Mouse (Mus musculus) T-helper 1 cell (primary cell): ENCODE data around the gene Kcng1.

Experiments used
- in situ Hi-C: fragments of 300-600 bp; cut with MboI, MseI; formaldehyde crosslinking; loops from one replicate; pipeline ENCODE4 v1.15.1; 2025; ENCODE audit warnings: high pct_unique_total_duplicates

The Kcng1 gene

DNA sequence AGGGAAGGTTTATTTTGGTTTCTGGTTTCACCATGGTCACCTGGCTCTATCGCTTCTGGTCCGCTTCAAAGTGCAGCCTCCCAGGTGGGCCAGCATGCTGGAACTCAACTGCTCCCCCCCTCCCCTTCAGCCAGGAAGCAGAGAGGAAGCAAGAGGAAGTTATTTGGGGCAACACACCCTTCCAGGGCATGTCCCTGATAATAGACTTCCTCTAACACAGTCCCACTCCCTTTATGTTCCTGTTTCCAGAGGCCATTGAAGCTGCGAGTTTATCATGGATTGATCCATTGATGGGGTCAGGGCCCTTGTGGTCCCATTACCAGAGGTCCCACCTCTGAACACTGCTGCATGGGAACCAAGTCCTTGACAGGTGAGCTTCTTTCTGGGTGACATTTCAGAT, 21.4 kb downstream of the Kcng1 start:
- in situ Hi-C loops, result no loop called here

DNA sequence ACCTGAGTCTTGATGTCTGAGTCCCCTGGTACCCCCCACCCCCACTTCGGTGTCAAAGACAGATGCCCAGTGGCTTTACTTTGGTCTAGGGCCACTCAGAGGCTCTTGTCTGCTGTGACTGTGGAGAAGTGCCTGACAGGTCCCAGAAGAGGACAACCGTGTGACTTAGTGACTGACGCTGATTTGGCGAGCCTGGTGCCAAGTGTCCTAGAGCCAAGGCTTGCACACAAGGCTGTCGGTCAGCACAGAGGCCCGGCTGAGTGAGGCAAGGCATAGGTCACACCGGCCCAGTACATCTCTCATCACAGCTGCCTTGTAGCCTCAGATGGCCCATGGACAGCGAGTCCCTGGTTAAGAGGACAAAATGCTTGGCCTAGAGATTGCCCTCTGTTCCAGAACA, 22.5 kb downstream of the Kcng1 start:
- in situ Hi-C loops, result loop anchor here (10.0 kb wide), 2 partner anchors 376 to 516 kb away; no protein-coding TSS in a partner anchor

DNA sequence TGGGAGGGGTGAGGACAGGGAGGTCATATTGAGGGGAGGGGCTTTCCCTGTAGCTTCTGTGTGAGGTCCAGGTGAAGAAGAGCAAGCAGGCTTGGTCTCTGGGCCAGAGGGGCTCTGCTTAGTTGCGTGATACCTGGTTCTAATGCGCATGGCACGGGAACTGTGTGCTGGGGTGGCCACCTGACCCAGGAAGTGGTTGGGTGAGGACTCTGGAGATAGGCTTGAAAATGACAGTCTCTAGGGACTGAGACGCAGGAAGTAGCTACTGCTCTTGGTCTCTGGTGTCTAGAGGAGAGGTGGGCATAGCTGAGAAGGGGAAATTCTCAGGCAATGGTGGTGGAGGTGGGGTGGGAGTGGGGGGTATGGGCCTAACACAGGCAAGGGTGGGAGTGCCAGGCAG, 24.3 kb downstream of the Kcng1 start:
- in situ Hi-C loops, result loop anchor here (10.0 kb wide), 2 partner anchors 378 to 518 kb away; no protein-coding TSS in a partner anchor

DNA sequence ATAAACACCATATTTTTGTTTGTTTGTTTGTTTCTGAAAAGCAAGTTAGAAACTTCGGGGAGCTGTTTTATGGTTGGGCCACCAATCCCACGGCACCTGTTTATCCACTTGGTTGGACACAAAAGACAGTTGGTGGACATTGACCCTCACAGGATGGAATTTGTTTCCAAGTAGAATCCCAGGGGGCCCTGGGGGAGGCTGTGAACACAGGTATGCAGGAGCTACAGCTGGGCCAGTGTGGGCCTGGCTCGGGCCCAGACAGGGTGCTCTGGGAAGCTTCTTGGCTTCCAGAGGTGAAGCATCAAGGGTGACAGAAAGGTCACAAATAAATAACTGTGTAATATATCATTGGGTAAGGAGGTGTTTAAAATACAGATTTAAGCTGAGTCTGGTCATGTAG, 25.0 kb downstream of the Kcng1 start:
- in situ Hi-C loops, result loop anchor here (10.0 kb wide), 2 partner anchors 378 to 518 kb away; no protein-coding TSS in a partner anchor

DNA sequence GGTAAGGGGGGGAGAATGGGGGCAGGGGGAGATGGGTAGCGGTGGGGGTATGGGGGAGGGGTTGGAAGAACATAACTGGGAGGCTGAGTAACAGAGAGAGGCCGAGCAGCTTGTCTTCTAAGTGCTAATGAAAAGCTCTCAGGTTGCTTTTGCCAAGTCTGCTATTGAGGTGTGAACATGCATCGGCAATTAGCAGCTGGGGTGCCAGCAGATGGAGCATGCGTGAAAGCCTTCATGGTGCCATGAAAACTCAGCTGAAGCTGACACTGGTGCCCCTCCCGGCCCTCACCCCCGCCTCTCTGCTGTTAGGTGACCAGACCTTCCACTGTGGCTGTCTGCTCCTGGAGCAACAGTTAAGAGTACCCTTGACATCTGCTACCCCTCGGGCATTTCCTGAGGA, 27.7 kb downstream of the Kcng1 start:
- in situ Hi-C loops, result loop anchor here (10.0 kb wide), 2 partner anchors 381 to 521 kb away; no protein-coding TSS in a partner anchor

DNA sequence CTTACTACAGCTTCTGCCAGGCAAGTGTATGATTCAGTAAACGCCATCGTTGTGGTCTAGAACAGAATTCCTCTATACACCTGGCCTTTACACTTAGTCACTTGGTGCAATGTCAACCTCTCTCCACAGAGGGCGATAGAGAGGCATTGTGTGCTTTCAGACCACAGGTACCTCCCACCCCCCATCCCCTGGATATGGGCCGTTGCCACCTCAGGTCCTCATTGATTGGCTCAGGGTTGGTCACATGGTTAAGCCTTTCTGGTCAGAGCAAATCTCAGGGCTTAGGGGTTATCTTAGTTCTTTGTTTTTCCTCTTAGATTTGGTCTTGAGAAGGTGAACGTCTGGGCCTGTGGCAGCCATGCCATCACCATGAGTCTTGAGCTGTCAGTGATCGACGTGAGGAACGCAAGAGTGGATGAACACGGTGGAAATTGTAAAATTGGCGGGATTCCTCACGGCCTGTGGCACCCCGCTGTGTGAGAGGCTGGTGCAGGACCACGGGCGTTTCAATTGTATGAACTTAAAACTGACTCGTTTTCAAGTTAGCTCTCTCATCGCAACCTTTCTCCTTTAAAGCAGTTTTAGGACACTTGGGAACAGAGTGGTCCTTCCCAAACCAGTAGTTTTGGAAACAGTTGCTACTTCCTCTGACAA, 28.8 kb downstream of the Kcng1 start:
- in situ Hi-C loops, result loop anchor here (10.0 kb wide), 2 partner anchors 382 to 522 kb away; no protein-coding TSS in a partner anchor

DNA sequence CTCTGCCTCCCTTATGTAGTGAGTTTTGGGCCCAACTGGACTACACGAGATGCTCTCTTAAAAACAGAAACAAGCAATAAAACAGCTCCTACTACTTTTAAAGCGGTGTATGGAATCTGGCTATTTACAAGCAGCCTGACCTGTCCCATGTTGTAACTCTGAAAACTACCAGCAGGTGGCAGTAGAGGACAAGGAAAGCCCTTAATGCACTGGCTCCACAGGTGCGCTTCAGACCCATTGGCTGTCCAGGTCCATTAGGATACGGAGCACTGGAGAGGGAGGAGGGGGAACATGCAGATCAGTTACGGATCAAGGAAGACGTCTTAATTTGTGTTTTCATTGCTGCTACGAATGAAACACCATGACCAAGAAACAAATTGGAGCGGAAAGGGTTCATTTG, 31.3 kb downstream of the Kcng1 start:
- in situ Hi-C loops, result loop anchor here (10.0 kb wide), 2 partner anchors 385 to 525 kb away; no protein-coding TSS in a partner anchor

DNA sequence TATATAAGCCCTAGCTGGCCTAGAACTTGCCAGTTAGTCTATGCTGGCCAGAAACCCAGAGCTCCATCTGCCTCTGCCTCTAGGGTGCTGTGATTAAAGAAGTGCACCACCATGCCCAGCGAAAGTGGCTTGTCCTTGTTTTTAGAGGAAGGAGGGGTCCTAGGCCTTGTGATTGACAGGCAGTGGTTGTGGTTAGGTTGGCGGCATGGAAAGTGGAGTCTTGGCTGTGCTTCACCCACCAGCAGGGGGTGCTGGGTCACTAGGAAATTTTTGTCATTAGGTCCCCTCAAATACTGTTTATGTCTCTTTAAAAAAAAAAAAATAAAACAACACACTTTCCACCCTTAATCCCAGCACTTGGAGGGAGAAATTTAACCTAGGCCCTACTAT, 32.7 kb downstream of the Kcng1 start:
- in situ Hi-C loops, result loop anchor here (5.0 kb wide), 1 partner anchor 193 kb away; no protein-coding TSS in a partner anchor

DNA sequence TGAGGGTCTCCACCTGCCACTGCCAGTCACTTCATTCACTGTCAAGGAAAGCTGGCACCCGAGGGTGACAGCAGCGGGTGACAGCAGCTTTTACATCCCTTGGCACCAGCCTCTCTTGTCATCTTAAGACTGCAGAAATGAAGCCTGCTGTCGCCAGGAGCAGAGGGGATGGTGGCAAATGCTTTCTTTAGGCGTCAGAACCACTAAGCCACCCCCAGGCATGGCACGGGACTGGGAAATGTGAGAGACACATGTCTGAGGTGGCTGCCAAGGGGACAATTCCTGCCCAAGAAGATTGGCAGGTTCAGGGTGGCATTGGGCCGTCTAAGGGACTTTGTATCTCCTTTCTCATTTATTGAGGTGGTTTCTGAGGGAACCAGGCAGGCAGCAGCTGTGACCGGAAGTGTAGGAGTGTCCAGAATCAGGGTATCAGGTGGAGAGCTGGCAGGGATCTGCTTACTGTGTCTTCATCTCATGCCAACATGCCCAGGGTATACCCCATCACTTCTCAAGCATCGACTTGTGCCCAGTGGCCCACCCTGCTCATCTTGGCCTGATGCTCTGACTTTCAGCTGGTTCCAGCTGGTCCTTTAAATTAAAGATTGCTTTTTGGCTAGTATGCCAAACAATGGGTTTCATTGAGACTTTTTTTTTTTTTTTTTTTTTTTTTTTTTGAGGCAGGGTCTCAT, 33.2 kb downstream of the Kcng1 start:
- in situ Hi-C loops, result loop anchor here (5.0 kb wide), 1 partner anchor 194 kb away; no protein-coding TSS in a partner anchor

DNA sequence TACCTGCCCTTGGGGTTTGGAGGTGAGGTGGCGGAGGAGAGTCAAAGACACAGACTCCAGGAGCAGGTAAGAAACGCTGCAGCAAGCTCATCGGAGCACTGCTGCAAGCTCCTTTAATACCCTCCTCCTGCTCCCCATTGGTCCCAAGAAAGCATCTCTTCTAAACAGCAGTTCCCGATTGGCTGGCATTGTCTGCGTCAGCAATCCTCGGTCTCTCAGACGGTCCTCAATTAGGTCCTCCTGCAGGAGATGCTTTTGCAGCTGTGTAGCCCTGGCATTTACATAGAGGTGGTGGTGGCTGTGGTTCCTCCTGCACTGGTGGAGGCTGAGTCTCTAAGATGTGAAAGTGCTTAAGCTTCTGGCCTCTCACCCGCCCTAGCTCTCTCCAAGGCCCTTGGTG, 36.0 kb downstream of the Kcng1 start:
- in situ Hi-C loops, result loop anchor here (5.0 kb wide), 1 partner anchor 197 kb away; no protein-coding TSS in a partner anchor

DNA sequence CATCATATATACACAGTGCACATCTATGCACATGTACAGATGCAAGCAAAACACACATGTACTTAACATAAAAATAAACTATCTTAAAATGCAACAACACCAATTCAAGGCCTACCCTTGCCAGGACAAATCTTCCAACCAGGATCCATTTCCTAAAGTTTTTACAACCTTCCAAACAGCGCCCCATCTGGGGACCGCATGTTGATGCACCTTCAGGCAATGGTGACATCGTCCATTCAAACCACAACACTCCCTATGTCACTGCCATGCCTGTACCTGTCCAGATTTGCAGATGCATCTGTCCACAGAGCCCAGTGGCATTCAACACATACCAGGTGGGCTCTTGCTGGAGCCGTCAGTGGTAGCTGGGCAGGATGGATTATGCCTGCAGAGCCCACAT, 38.3 kb downstream of the Kcng1 start:
- in situ Hi-C loops, result no loop called here

DNA sequence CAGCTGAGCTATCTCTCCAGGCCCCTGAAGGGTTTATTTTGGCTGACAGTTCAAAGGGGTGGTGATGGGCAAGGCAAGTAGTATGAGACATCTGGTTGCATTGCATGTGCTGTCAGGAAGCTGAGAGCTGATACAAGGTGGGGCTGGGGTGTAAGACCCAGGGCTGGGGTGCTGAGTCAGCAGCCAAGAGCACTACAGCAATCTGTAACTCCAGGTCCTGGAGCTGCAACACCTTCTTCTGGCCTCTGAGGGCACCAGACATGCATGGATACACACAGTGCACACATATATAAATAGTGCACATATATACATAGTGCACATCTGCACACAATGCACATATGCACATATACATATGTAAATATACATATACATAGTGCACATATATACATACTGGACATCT, 38.7 kb downstream of the Kcng1 start:
- in situ Hi-C loops, result no loop called here

DNA sequence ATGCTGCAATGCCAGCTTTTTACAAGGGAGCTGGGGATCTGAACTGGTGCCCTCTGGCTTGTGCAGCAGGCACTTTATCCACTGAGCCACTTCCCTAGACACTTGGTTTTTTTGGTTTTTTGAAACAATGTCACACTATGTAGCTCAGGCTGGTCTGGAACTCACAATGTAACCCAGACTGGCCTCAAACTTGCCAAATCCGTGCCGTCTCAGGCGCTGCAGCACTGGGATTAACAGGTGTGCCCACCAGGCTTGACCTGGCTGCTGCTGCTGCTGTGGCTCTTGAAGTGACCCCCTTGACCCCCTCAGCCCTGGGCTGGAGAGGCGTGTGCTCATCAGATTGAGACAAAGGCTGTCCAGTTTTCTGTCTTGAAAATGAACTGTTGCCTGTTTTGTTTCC, 43.2 kb downstream of the Kcng1 start:
- in situ Hi-C loops, result no loop called here

DNA sequence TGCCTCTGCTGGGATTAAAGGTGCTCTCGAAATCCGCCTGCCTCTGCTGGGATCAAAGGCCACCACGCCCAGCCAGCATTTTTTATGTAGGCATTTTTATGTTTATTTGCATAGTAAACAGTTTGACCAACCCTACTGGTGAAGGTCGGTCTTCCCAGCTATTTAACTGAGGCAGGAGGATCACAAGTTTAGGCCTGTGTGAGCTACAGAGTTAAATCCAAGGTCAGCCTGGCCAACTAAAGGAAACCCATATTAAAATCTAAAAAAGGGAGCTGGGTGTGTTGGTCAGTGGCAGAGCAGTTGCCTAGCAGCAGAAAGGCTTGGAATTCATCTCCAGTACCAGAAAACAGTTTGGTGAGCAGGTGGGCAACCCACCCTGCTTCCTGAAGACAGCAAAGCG, 48.2 kb downstream of the Kcng1 start:
- in situ Hi-C loops, result no loop called here

DNA sequence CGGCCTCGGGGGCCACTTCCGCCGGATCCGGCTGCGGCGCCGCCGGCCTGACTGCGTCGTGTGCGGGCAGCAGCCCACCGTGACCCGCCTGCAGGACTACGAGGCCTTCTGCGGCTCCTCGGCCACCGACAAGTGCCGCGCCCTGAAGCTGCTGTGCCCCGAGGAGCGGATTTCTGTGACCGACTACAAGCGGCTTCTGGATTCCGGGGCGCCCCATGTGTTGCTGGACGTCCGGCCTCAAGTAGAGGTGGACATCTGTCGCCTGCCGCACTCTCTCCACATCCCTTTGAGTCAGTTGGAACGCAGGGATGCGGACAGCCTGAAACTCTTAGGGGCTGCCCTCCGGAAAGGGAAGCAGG, 50.1 kb downstream of the Kcng1 start:
- in situ Hi-C loops, result no loop called here

DNA sequence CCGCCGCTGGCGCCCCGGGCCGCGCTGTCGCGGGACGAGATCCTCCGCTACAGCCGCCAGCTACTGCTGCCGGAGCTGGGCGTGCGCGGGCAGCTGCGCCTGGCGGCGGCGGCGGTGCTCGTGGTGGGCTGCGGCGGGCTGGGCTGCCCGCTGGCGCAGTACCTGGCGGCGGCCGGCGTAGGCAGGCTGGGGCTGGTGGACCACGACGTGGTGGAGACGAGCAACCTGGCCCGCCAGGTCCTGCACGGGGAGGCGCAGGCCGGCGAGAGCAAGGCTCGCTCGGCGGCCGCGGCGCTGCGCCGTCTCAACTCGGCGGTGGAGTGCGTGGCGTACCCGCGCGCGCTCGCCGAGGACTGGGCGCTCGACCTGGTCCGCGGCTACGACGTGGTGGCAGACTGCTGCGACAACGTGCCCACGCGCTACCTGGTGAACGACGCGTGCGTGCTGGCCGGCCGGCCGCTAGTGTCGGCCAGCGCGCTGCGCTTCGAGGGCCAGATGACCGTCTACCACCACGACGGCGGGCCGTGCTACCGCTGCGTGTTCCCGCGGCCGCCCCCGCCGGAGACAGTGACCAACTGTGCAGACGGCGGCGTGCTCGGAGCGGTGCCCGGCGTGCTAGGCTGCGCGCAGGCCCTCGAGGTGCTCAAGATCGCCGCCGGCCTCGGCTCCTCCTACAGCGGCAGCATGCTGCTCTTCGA, 50.6 kb downstream of the Kcng1 start:
- in situ Hi-C loops, result no loop called here

DNA sequence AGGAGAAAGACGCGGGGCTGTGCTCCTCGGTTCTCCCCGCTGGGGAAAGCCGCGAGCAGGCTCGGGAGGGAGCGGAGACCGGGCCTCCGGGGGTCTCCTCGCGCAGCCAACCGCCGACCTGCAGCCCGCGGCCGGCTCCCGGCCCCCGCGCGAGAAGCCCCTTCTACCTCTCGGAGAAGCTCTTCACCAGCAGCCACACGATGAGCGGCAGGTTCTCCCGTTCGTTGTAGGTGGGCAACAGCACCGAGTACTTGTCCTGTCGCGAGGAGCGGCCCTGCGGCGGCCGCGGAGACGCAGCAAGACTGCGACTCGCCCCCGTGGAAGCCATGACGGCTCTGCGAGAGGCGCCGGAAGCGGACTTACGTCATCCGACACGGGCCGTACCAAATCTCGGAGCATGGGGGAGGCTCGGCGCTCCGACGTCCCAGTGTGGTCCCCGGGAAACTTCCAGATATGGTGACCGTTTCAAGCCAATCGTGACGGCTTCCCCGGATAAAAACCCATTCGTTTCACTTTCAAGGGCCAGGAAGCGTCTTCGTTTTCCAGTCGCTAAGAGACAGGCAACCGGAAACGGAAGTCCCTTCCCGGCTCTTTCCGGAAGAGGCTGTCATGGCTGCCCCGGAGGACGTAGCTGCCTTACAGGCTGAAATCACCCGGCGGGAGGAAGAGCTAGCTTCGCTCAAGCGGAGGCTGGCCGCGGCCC, 51.4 kb downstream of the Kcng1 start, which contains the start of the genes Gm20716, Dpm1 and Mocs3:
TSS of gene Gm20716 (minus strand) at position 339 of the 703 bp plus-strand sequence.
TSS of gene Dpm1 (minus strand) at position 566 of the 703 bp plus-strand sequence.
TSS of gene Mocs3 (plus strand) at position 597 of the 703 bp plus-strand sequence.
- in situ Hi-C loops, result no loop called here

DNA sequence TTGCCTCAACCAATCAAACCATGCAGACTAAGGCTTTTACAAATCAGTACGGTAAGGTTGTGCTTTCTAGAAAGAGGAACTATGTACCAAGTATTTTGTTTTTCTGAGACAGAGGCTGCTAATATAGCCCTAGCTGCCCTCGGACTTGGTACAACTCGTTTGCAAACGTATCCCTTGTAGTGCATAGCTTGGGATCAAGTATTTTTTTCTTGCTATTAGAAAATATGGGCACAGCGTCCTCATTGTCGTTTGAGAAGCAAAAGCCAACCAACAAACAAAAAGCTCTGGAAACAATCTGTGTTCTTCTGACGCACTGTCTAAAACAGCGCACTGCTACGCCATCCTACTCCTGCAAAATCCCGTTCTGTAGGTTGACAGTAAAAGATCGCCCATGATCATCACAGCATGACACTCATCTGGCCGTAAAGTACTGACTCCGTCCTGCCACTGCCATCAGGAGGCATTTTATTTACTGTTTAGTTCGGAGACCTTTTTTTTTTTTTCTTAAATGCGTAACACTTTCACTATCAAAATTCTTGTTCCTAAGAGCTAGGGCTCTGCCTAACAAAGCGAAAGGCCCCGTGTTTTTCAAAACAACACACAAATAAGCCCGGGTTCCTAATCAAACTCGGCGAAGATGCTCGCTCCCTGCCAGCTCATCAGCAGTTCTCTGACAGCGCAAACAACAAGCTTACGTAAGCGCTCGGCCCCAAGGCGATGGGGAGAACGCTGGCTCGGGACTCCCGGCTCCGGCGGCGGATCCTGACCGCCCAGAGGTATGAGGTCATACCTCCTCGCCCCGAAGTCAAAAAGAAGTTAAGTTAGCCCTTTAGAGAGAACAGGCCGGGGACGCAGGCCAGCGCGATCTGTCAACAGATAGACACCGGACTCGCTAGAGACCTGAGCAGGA, 52.2 kb downstream of the Kcng1 start:
- in situ Hi-C loops, result no loop called here

DNA sequence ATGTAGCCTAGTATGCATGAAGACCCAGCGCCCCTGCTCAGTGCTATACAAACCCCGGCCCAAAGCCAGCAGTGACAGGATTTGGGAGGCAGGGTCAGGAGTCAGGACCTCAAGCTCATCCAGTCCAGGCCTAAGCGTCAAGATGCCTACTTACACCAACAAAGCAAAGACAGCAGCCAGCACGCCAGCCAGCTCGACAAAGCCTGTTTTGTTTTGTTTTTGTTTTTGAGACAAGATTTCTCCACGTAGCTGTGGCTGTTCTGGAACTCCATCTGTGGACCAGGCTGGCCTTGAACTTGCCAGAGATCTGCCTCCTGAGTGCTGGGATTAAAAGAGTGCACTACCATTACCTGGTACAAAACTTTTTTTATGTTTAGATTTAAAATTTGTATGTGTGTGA, 58.2 kb downstream of the Kcng1 start:
- in situ Hi-C loops, result no loop called here

DNA sequence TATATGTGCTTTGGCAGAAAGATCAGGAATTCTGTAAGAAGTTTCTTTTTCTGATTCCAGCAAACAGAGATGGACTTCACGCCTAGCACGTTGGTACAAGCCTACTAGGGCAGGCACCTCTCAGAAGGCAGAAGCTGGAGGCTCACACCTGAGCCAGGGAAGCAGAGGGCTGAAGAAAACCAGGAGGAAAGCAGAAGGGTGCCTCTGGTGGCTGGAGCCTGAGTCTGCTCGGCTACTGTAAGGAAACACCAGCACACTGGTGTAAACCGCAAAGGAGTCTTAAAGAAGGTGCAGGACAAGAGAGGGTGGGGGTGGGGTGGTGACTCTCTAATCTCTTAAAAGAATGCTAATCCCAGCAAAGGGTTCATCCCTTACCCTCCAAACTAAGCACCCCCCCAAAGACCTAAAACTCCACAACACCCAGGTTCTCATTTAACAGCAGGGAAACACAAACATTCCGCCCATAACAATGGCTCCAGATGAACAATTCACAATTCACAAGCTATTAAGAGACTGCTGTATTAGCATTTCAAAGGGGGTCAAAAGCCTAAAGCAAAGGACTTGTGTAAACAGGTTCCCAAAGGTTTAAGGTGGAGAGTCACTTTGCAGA, 67.6 kb downstream of the Kcng1 start:
- in situ Hi-C loops, result no loop called here
